Mouse (Mus musculus): Measurements from ENCODE around the gene 1700029F12Rik. TPM values are rescaled to one million over a fixed set of nuclear protein-coding genes. Genes with fewer than 3 reads are reported as not detected.

The 1700029F12Rik gene
- polyA plus RNA-seq (2016; fragmentation: Nextera tagmentation; extraction: Ambion mirVana): not detected in 2 replicates

GRCm38 (mm10) chr13:97034262-97034661 lies at the start of gene 1700029F12Rik:
Gene 1700029F12Rik (minus strand): TSS chr13:97034362.
- WGBS: 80% methylated on average over 2 of the region's 2 CpGs
- H3K9ac ChIP-seq: no peak within 1 kb of the TSS
- H3K9me3 ChIP-seq (replicated peaks): no peaks in the 10 kb centered on the region
- ATAC-seq (ENCODE audit: insufficient number of reproducible peaks, low FRiP score): no peak
- no peak within 1 kb of the TSS for H3K4me2 ChIP-seq
- H3K27me3 ChIP-seq (replicated peaks): no peaks in the 10 kb centered on the region
- no peaks in the 10 kb centered on the region for H3K36me3 ChIP-seq
- no peaks in the 10 kb centered on the region for H3K4me1 ChIP-seq (replicated peaks)
- H3K4me3 ChIP-seq: no peak within 1 kb of the TSS
- H3K27ac ChIP-seq (ENCODE audit: poor library complexity, severe bottlenecking): no peak within 1 kb of the TSS

- ATAC-seq (ENCODE audit: insufficient number of reproducible peaks, low FRiP score): peak; percentile 33; the same call in 1 of the 2 replicates
- Histone ChIP-seq H3K4me1 (replicated peaks) (0 out of 2 replicates have a peak, but pooled peaks cover 3% of the 10 kb centered on the region), H3K27me3 (replicated peaks) (no peaks in the 10 kb centered on the region), H3K4me3 (no peak overlapping the region), H3K27ac (ENCODE audit: poor library complexity, severe bottlenecking) (no peak overlapping the region), H3K4me2 (no peak overlapping the region), H3K9me3 (replicated peaks) (no peaks in the 10 kb centered on the region), H3K36me3 (no peaks in the 10 kb centered on the region), H3K9ac (no peak overlapping the region)
- WGBS: 88% methylated on average over 7 of the region's 7 CpGs
Measured at GRCm38 (mm10) chr13:97082432-97082831, 48.3 kb upstream of the 1700029F12Rik start.

GRCm38 (mm10) chr13:97080615-97081014 lies 46.5 kb upstream of the 1700029F12Rik start:
- no peak for ATAC-seq (ENCODE audit: insufficient number of reproducible peaks, low FRiP score)
- Histone ChIP-seq H3K4me2 (no peak overlapping the region), H3K4me1 (replicated peaks) (0 out of 2 replicates have a peak, but pooled peaks cover 3% of the 10 kb centered on the region), H3K36me3 (no peaks in the 10 kb centered on the region), H3K9ac (no peak overlapping the region), H3K27ac (ENCODE audit: poor library complexity, severe bottlenecking) (no peak overlapping the region), H3K27me3 (replicated peaks) (no peaks in the 10 kb centered on the region), H3K9me3 (replicated peaks) (no peaks in the 10 kb centered on the region), H3K4me3 (no peak overlapping the region)
- 81% methylated on average over 3 of the region's 3 CpGs for WGBS

GRCm38 (mm10) chr13:97080201-97080600 lies 46.0 kb upstream of the 1700029F12Rik start:
- Histone ChIP-seq H3K9me3 (replicated peaks) (no peaks in the 10 kb centered on the region), H3K4me2 (no peak overlapping the region), H3K27ac (ENCODE audit: poor library complexity, severe bottlenecking) (no peak overlapping the region), H3K36me3 (no peaks in the 10 kb centered on the region), H3K27me3 (replicated peaks) (no peaks in the 10 kb centered on the region), H3K4me1 (replicated peaks) (0 out of 2 replicates have a peak, but pooled peaks cover 3% of the 10 kb centered on the region), H3K9ac (no peak overlapping the region), H3K4me3 (no peak overlapping the region)
- WGBS: 80% methylated on average over 2 of the region's 2 CpGs
- ATAC-seq (ENCODE audit: insufficient number of reproducible peaks, low FRiP score): no peak

- Histone ChIP-seq H3K27me3 (replicated peaks) (no peaks in the 10 kb centered on the region), H3K27ac (ENCODE audit: poor library complexity, severe bottlenecking) (no peak overlapping the region), H3K9me3 (replicated peaks) (no peaks in the 10 kb centered on the region), H3K36me3 (no peaks in the 10 kb centered on the region), H3K4me3 (no peak overlapping the region), H3K4me1 (replicated peaks) (0 out of 2 replicates have a peak, but pooled peaks cover 3% of the 10 kb centered on the region), H3K4me2 (no peak overlapping the region), H3K9ac (no peak overlapping the region)
- ATAC-seq (ENCODE audit: insufficient number of reproducible peaks, low FRiP score): no peak
- WGBS: 95% methylated on average over 2 of the region's 2 CpGs
Measured at GRCm38 (mm10) chr13:97077556-97077955, 43.4 kb upstream of the 1700029F12Rik start.

- H3K27ac ChIP-seq (ENCODE audit: poor library complexity, severe bottlenecking): no peak overlapping the region
- H3K4me2 ChIP-seq: no peak overlapping the region
- WGBS: 32% methylated on average over 1 of the region's 1 CpGs
- H3K9me3 ChIP-seq (replicated peaks): no peaks in the 10 kb centered on the region
- H3K4me1 ChIP-seq (replicated peaks): peaks cover 3% of the 10 kb centered on the region; the same call in 1 of the 2 replicates
- H3K4me3 ChIP-seq: no peak overlapping the region
- H3K36me3 ChIP-seq: no peaks in the 10 kb centered on the region
- no peak for ATAC-seq (ENCODE audit: insufficient number of reproducible peaks, low FRiP score)
- no peak overlapping the region for H3K9ac ChIP-seq
- no peaks in the 10 kb centered on the region for H3K27me3 ChIP-seq (replicated peaks)
Measured at GRCm38 (mm10) chr13:97073497-97073896, 39.3 kb upstream of the 1700029F12Rik start.

GRCm38 (mm10) chr13:97071626-97072241 lies 37.6 kb upstream of the 1700029F12Rik start:
- Histone ChIP-seq H3K27ac (ENCODE audit: poor library complexity, severe bottlenecking) (peak overlapping the region; percentile 77), H3K4me3 (peak overlapping the region; percentile 72), H3K27me3 (replicated peaks) (no peaks in the 10 kb centered on the region), H3K9ac (peak overlapping the region; percentile 83), H3K4me2 (peak overlapping the region; percentile 95), H3K9me3 (replicated peaks) (no peaks in the 10 kb centered on the region), H3K36me3 (no peaks in the 10 kb centered on the region), H3K4me1 (replicated peaks) (peaks cover 15% of the 10 kb centered on the region)
- ATAC-seq (ENCODE audit: insufficient number of reproducible peaks, low FRiP score): peak; percentile 81
- 10% methylated on average over 72 of the region's 76 CpGs for WGBS

- peak overlapping the region; percentile 83 for H3K9ac ChIP-seq
- peak overlapping the region; percentile 72 for H3K4me3 ChIP-seq
- peak overlapping the region; percentile 77 for H3K27ac ChIP-seq (ENCODE audit: poor library complexity, severe bottlenecking)
- WGBS: 15% methylated on average over 85 of the region's 85 CpGs
- no peaks in the 10 kb centered on the region for H3K27me3 ChIP-seq (replicated peaks)
- ATAC-seq (ENCODE audit: insufficient number of reproducible peaks, low FRiP score): peak; percentile 74
- H3K9me3 ChIP-seq (replicated peaks): no peaks in the 10 kb centered on the region
- peaks cover 15% of the 10 kb centered on the region for H3K4me1 ChIP-seq (replicated peaks)
- no peaks in the 10 kb centered on the region for H3K36me3 ChIP-seq
- peak overlapping the region; percentile 95 for H3K4me2 ChIP-seq
Measured at GRCm38 (mm10) chr13:97070931-97071625, 36.9 kb upstream of the 1700029F12Rik start.

GRCm38 (mm10) chr13:97068151-97068550 lies 34.0 kb upstream of the 1700029F12Rik start:
- H3K27me3 ChIP-seq (replicated peaks): no peaks in the 10 kb centered on the region
- H3K9me3 ChIP-seq (replicated peaks): no peaks in the 10 kb centered on the region
- H3K9ac ChIP-seq: no peak overlapping the region
- no peak overlapping the region for H3K4me3 ChIP-seq
- H3K36me3 ChIP-seq: no peaks in the 10 kb centered on the region
- H3K27ac ChIP-seq (ENCODE audit: poor library complexity, severe bottlenecking): no peak overlapping the region
- 40% methylated on average over 8 of the region's 8 CpGs for WGBS
- H3K4me1 ChIP-seq (replicated peaks): peaks cover 23% of the 10 kb centered on the region
- ATAC-seq (ENCODE audit: insufficient number of reproducible peaks, low FRiP score): no peak
- H3K4me2 ChIP-seq: peak overlapping the region; percentile 17; the same call in 1 of the 2 replicates

GRCm38 (mm10) chr13:97067691-97068090 lies 33.5 kb upstream of the 1700029F12Rik start:
- no peak overlapping the region for H3K9ac ChIP-seq
- H3K27me3 ChIP-seq (replicated peaks): no peaks in the 10 kb centered on the region
- no peaks in the 10 kb centered on the region for H3K36me3 ChIP-seq
- peak overlapping the region; percentile 17 for H3K4me2 ChIP-seq
- peaks cover 23% of the 10 kb centered on the region for H3K4me1 ChIP-seq (replicated peaks)
- ATAC-seq (ENCODE audit: insufficient number of reproducible peaks, low FRiP score): no peak
- H3K9me3 ChIP-seq (replicated peaks): no peaks in the 10 kb centered on the region
- no peak overlapping the region for H3K27ac ChIP-seq (ENCODE audit: poor library complexity, severe bottlenecking)
- 0 out of 2 replicates have a peak overlapping the region, but pooled peaks have one; percentile 7 for H3K4me3 ChIP-seq
- 12% methylated on average over 6 of the region's 6 CpGs for WGBS

Data from heart, embryonic 12.5 days (tissue).